Mouse (Mus musculus) liver, embryonic 12.5 days (tissue): ENCODE results near the gene Hnrnpab. TPM values are rescaled to one million over a fixed set of nuclear protein-coding genes. Genes with fewer than 3 reads are reported as not detected.
"Not testable (repeated sequence)": the region's sequence is repeated elsewhere in the genome, so short reads cannot be mapped to it uniquely, and the experiment has no call there.

Experiments
- ATAC-seq: fragments of 200-750 bp; cut with Nextera tagmentation; 2 replicates; pipeline ENCODE4 v1.8.0; 2017; ENCODE audit warnings: moderate number of reproducible peaks, mild to moderate bottlenecking, moderate library complexity
- H3K27ac ChIP-seq: fragments of 300-500 bp; sonication (generic); 2 replicates; pipeline ENCODE4 v1.5.1; 2016; ENCODE audit warnings: mild to moderate bottlenecking
- H3K27me3 ChIP-seq: fragments of 300-500 bp; sonication (generic); replicated peaks from 2 replicates; pipeline ENCODE4 v1.6.1; 2016; ENCODE audit warnings: mild to moderate bottlenecking, moderate library complexity
- H3K36me3 ChIP-seq: fragments of 300-500 bp; sonication (generic); 2 replicates; pipeline ENCODE4 v1.6.1; 2016; ENCODE audit warnings: mild to moderate bottlenecking, moderate library complexity
- H3K4me1 ChIP-seq: fragments of 300-500 bp; sonication (generic); 2 replicates; pipeline ENCODE4 v1.6.1; 2016
- H3K4me2 ChIP-seq: fragments of 300-500 bp; sonication (generic); 2 replicates; pipeline ENCODE4 v1.6.1; 2016; ENCODE audit warnings: mild to moderate bottlenecking, moderate library complexity
- H3K4me3 ChIP-seq: fragments of 300-500 bp; sonication (generic); 2 replicates; pipeline ENCODE4 v1.5.1; 2016; ENCODE audit warnings: mild to moderate bottlenecking, moderate library complexity
- H3K9ac ChIP-seq: fragments of 300-500 bp; sonication (generic); 2 replicates; pipeline ENCODE4 v1.6.1; 2016; ENCODE audit warnings: mild to moderate bottlenecking, moderate library complexity
- H3K9me3 ChIP-seq: fragments of 300-500 bp; sonication (generic); replicated peaks from 2 replicates; pipeline ENCODE4 v1.6.1; 2016; ENCODE audit warnings: mild to moderate bottlenecking, moderate library complexity
- WGBS: fragments of 180-500 bp; shearing (Covaris S2); methylation state at CpG from one replicate; pipeline ENCODE4 v1.1.7; 2016; ENCODE audit not compliant: insufficient replicate concordance; 5-methylcytosine and 5-hydroxymethylcytosine counted together
- polyA plus RNA-seq: library from polyadenylated mRNA; unstranded; fragments of >200 nt; fragmentation: Nextera tagmentation; extraction: Ambion mirVana; gene quantifications from 2 replicates; pipeline ENCODE4 v1.2.1, GENCODE M21; 2016

Hnrnpab gene
- polyA plus RNA-seq, 1 experiment from 2014 or later, result 503 TPM

GRCm38 (mm10) chr11:51633200-51633599, 26.6 kb upstream of the Hnrnpab start:
- H3K4me2 ChIP-seq, H3K9ac ChIP-seq, ATAC-seq: not testable (repeated sequence)

GRCm38 (mm10) chr11:51632130-51632753, 25.6 kb upstream of the Hnrnpab start:
- H3K9me3 ChIP-seq, result no peaks in the 10 kb centered on the region
- no peak overlapping the region for H3K9ac ChIP-seq
- ATAC-seq, result no peak
- 63% methylated on average over 6 of the region's 6 CpGs for WGBS
- no peak overlapping the region for H3K4me2 ChIP-seq
- H3K36me3 ChIP-seq, result peaks cover 39% of the 10 kb centered on the region
- H3K27me3 ChIP-seq, result no peaks in the 10 kb centered on the region
- no peak overlapping the region for H3K4me3 ChIP-seq
- no peak overlapping the region for H3K27ac ChIP-seq
- peaks cover 56% of the 10 kb centered on the region for H3K4me1 ChIP-seq

More at GRCm38 (mm10) chr11:51633200-51633599, 26.6 kb upstream of the Hnrnpab start:
- H3K4me3 ChIP-seq, H3K9me3 ChIP-seq, H3K27ac ChIP-seq, H3K27me3 ChIP-seq: not testable (repeated sequence)
- H3K4me1 ChIP-seq, result peaks cover 66% of the 10 kb centered on the region
- 67% methylated on average over 7 of the region's 7 CpGs for WGBS
- H3K36me3 ChIP-seq, result peaks cover 30% of the 10 kb centered on the region

DNA sequence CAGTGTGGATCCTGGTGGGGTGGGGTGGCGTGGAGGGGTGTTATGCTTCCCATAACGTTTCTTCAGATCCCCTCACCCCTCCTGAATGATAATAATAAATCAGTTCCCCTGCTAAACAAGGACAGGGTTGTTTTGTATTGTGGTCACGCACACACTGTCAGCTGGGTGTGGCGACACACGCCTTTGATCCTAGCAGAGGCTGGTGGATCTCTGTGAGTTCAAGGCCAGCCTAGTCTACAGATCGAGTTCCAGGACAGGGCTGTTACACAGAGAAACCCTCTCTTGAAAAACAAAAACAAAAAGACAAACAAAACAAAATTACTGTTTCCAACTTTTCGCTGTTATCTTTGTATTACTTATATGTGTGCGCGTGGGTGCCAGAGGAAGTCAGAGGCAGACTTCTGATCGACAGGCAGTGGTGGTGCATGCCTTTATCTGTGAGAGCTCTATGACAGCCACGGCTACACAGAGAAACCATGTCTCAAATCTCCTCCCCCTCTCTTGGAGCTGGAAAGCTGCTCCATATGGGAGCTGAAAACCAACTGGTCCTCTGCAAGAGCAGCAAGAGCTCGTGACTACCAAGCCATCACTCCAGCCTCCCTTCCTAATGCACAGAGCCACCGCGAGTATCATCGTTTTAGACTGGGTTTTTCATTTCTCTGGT, 23.1 kb upstream of the Hnrnpab start:
- no peak for ATAC-seq
- Histone ChIP-seq H3K4me2 (no peak overlapping the region), H3K36me3 (peaks cover 64% of the 10 kb centered on the region), H3K9ac (no peak overlapping the region), H3K27ac (no peak overlapping the region), H3K4me3 (no peak overlapping the region), H3K4me1 (peaks cover 49% of the 10 kb centered on the region), H3K27me3 (no peaks in the 10 kb centered on the region), H3K9me3 (no peaks in the 10 kb centered on the region)
- WGBS, result 51% methylated on average over 15 of the region's 15 CpGs

DNA sequence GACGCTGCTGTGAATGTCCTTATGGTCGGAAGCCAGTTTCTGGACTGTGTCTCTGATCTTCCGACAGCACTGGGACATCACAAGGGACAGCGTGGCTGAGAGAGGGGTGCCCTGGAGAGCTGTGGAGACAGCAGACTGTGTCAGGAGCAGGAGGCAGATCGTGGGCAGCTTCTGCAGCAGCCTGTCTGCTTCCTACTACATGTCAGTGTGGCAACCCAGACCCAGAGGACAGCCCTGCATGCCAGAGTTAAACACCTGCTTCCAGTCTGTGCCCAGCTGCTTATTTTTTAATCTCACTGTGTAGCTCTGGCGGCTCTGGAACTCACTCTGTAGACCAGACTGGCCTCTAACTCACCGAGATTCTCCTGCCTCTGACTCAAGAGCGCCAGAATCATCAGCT, 21.3 kb upstream of the Hnrnpab start:
- no peak for ATAC-seq
- WGBS, result 84% methylated on average over 8 of the region's 8 CpGs
- H3K9ac ChIP-seq, result no peak overlapping the region
- H3K4me2 ChIP-seq, result no peak overlapping the region
- no peak overlapping the region for H3K27ac ChIP-seq
- peaks cover 41% of the 10 kb centered on the region for H3K4me1 ChIP-seq
- no peaks in the 10 kb centered on the region for H3K27me3 ChIP-seq
- no peaks in the 10 kb centered on the region for H3K9me3 ChIP-seq
- no peak overlapping the region for H3K4me3 ChIP-seq
- H3K36me3 ChIP-seq, result peaks cover 75% of the 10 kb centered on the region

DNA sequence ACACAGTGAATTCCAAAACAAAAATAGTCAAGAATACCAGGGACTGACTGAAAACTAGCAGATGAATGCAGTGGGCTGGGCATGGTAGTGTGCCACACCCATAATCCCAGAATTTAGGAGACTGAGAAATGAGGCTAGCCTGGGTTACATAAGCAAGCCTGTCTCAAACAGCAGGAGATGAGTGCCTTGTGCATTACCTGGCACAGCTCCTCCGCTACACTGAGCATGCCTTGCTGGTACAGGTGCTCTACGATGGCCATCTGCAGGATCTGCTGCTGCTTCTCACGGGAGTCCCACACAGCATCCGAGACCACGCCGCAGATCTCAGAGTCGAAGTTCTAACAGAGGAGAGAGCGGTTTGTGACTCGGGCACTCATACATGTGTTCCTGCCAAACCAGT, 20.8 kb upstream of the Hnrnpab start:
- Histone ChIP-seq H3K27ac (no peak overlapping the region), H3K36me3 (peaks cover 80% of the 10 kb centered on the region), H3K9me3 (no peaks in the 10 kb centered on the region), H3K4me2 (no peak overlapping the region), H3K27me3 (no peaks in the 10 kb centered on the region), H3K4me1 (peaks cover 39% of the 10 kb centered on the region), H3K9ac (no peak overlapping the region), H3K4me3 (no peak overlapping the region)
- ATAC-seq, result no peak
- WGBS, result 93% methylated on average over 9 of the region's 9 CpGs

DNA sequence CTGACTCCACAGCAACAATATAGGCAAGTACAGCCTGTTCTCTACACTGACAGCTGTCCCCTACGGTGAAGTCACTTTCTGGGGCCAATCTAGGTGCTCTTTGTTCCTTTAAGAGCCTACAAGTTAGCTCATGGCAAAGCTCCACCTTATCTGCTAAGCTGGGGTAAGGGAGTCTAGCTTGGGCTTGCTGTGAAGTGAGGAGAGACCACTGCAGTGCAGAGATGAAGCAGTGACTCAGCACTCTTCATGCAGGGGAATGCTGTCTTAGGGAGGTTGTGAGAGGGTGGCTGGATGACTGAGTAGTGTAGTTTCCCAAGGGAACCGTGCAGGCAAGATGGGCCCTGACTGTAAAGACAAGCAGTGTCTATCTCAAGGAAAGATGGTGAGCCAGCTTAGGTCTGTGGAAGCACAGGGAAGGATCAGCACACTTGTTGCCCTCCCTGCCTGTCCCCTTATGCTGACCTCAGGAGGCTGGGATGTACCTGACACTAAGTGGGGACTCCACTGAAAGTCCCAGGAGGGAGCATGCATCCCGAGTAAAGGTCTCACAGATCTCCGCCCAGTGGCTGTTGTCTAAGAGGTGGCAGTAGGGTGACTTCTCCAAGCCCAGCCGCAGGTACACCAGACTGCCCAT, 18.7 kb upstream of the Hnrnpab start:
- peak; percentile 69; the same call in 1 of the 2 replicates for ATAC-seq
- no peaks in the 10 kb centered on the region for H3K9me3 ChIP-seq
- H3K4me2 ChIP-seq, result peak overlapping the region; percentile 15; the same call in 1 of the 2 replicates
- no peak overlapping the region for H3K4me3 ChIP-seq
- peaks cover 46% of the 10 kb centered on the region for H3K4me1 ChIP-seq
- no peaks in the 10 kb centered on the region for H3K27me3 ChIP-seq
- H3K36me3 ChIP-seq, result peaks cover 86% of the 10 kb centered on the region
- WGBS, result 63% methylated on average over 5 of the region's 5 CpGs
- peak overlapping the region; percentile 22 for H3K9ac ChIP-seq
- H3K27ac ChIP-seq, result peak overlapping the region; percentile 53

DNA sequence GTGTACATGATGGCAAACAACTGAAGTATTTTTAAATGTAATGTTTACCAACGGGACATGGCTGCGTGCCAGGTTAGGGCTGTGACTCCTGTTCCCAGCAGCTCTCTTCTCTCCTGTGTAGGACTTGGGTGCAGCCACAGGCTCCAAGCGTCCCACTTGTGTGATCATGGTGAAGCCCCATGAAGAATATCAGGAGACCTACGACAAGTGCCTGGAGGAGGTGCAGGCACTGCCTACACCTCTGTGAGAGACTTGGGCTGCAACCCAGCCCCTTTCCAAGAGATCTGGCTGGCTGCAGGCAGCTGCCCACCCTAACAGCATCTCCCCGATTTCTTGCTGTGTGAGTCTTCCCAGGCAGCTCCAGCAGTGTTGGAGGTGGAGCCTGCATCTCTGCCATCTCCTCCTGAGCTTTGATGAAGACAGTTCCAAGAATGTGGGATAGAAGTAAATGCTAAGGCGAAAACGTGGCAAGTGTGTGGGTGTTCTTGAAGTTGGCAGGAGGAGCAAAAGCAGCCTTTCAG, 16.4 kb upstream of the Hnrnpab start:
- peaks cover 52% of the 10 kb centered on the region for H3K4me1 ChIP-seq
- no peak overlapping the region for H3K4me2 ChIP-seq
- H3K36me3 ChIP-seq, result peaks cover 70% of the 10 kb centered on the region

DNA sequence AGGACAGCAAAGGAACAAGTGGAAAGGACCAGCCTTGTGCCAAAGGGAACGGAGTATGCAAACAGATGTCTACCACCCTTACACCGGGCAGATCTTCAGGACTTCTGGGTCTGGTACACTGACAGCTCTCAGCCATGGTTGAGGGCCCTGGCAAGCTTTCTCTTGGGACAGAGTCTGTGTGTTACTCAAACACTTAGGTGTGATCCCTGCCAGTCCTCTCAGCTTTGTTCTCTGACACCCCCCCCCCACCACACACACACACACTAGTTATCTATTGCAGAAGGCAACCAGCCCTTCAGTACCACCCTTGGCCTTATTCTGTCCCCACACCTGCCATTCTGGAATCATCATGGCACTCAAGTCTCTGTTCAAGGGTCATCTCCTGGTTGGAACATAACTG, 15.1 kb upstream of the Hnrnpab start:
- peak overlapping the region; percentile 79 for H3K9ac ChIP-seq
- 87% methylated on average over 2 of the region's 2 CpGs for WGBS
- ATAC-seq, result no peak
- H3K36me3 ChIP-seq, result peaks cover 57% of the 10 kb centered on the region
- peaks cover 58% of the 10 kb centered on the region for H3K4me1 ChIP-seq
- peak overlapping the region; percentile 79; the same call in 1 of the 2 replicates for H3K4me3 ChIP-seq
- peak overlapping the region; percentile 83 for H3K4me2 ChIP-seq
- no peaks in the 10 kb centered on the region for H3K9me3 ChIP-seq
- no peaks in the 10 kb centered on the region for H3K27me3 ChIP-seq
- no peak overlapping the region for H3K27ac ChIP-seq

More for the DNA sequence above, 16.4 kb upstream of the Hnrnpab start:
- H3K9me3 ChIP-seq, result no peaks in the 10 kb centered on the region
- H3K27me3 ChIP-seq, result no peaks in the 10 kb centered on the region
- H3K4me3 ChIP-seq, result no peak overlapping the region
- WGBS, result 76% methylated on average over 7 of the region's 7 CpGs
- no peak overlapping the region for H3K27ac ChIP-seq
- H3K9ac ChIP-seq, result 0 out of 2 replicates have a peak overlapping the region, but pooled peaks have one; percentile 0
- no peak for ATAC-seq

DNA sequence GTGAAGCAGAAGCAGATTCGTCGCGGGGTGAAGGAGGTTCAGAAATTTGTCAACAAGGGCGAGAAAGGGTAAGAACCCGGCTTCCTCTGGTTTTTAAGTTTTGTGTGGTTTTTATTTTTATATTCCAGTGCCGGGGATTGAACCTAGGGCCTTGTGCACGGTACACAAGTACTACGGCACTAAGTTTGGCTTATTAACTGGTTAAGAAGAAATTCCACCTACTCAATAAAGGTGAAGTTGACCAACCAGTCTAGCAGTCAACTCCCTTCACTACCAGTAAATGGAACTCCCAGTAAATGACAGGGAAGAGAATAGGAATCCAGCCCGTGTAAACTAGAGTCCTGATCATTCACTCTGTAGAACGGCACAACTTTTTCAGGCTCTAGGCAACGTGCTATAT, 13.4 kb upstream of the Hnrnpab start:
- under 1% methylated on average over 11 of the region's 11 CpGs for WGBS
- Histone ChIP-seq H3K4me3 (peak overlapping the region; percentile 79), H3K9ac (peak overlapping the region; percentile 79), H3K4me2 (peak overlapping the region; percentile 83), H3K4me1 (peaks cover 61% of the 10 kb centered on the region), H3K9me3 (no peaks in the 10 kb centered on the region), H3K36me3 (peaks cover 40% of the 10 kb centered on the region), H3K27me3 (no peaks in the 10 kb centered on the region), H3K27ac (peak overlapping the region; percentile 61)
- no peak for ATAC-seq

GRCm38 (mm10) chr11:51619409-51620060, 12.9 kb upstream of the Hnrnpab start, which contains the start of gene Nhp2:
Gene Nhp2 (plus strand): TSS chr11:51619735.
- Histone ChIP-seq H3K27me3 (no peaks in the 10 kb centered on the region), H3K9ac (peak within 1 kb of the TSS; percentile 79), H3K4me2 (peak within 1 kb of the TSS; percentile 83), H3K4me3 (peak within 1 kb of the TSS; percentile 79), H3K9me3 (no peaks in the 10 kb centered on the region), H3K4me1 (peaks cover 61% of the 10 kb centered on the region), H3K27ac (peak within 1 kb of the TSS; percentile 61), H3K36me3 (peaks cover 35% of the 10 kb centered on the region)
- peak; percentile 82 for ATAC-seq
- under 1% methylated on average over 51 of the region's 51 CpGs for whole genome bisulfite sequencing

DNA sequence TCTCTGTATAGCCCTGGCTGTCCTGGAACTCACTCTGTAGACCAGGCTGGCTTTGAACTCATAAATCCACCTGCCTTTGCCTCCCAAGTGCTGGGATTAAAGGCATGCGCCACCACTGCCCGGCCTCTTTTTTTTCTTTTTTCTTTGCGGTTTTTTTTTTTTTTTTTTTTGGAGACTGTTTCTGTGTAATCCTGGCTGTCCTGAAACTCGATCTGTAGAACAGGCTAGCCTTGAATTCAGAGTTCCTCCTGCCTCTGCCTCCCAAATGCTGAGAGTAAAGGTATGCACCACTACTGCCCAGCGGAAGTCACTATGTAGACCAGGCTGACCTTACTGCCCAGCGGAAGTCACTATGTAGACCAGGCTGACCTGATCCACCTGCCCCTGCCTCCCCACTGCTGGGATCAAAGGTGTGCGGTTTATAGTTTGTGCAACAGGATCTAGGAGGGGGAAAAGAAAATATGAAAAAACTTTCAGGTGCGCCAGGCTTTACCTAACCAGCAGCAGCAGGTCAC, 12.3 kb upstream of the Hnrnpab start:
- 33% methylated on average over 8 of the region's 8 CpGs for WGBS
- Histone ChIP-seq H3K9me3 (no peaks in the 10 kb centered on the region), H3K4me2 (peak overlapping the region; percentile 83), H3K27me3 (no peaks in the 10 kb centered on the region), H3K9ac (peak overlapping the region; percentile 42), H3K4me1 (peaks cover 60% of the 10 kb centered on the region), H3K27ac (peak overlapping the region; percentile 61; the same call in 1 of the 2 replicates), H3K4me3 (peak overlapping the region; percentile 79), H3K36me3 (peaks cover 29% of the 10 kb centered on the region)
- ATAC-seq, result no peak
